ENCODE assay signal across 14 mouse cellular contexts in genomic region chr3:89332013-89332412, GRCm38 (mm10). TPM values are rescaled to one million over a fixed set of nuclear protein-coding genes. Genes with fewer than 3 reads are reported as not detected.
A peak's percentile ranks its signal among the peaks of the same experiment; 100 is the strongest.
DNase-seq lines count a peak whose midpoint lies in the region; ATAC-seq lines count a peak whose summit lies in the region.
"Had no signal": no experiment of that assay in that cellular context is flagged by ENCODE, and none has a peak within 500 bp of the region (broad histone marks: within the 10 kb centered on the region; RNA-seq: fewer than 3 reads in every experiment).

No protein-coding gene starts in this region.

- ATAC-seq in midbrain, embryonic 11.5 days (ENCODE audit: low FRiP score) = no peak
- ATAC-seq in limb, embryonic 15.5 days (ENCODE audit: insufficient number of reproducible peaks, low FRiP score, low TSS enrichment, low read depth) = no peak
- ATAC-seq in CD4-positive, CD25-positive, alpha-beta regulatory T cell, adult 4 months = no peak
- ATAC-seq: inflammation-experienced regulatory T-cells, adult 6 months had no signal

- no peaks in the 10 kb centered on the region for H3K9me3 ChIP-seq in midbrain, embryonic 11.5 days (ENCODE audit: control insufficient read depth, low read length)
- no peaks in the 10 kb centered on the region for H3K9me3 ChIP-seq in midbrain, embryonic 10.5 days (replicated peaks)
- no peaks in the 10 kb centered on the region for H3K9me3 ChIP-seq in limb, embryonic 15.5 days
- H3K9me3 ChIP-seq: heart, embryonic 15.5 days; neural tube, embryonic 12.5 days had no signal

- 31% methylated on average over 10 of the region's 10 CpGs for WGBS in midbrain, embryonic 11.5 days
- 31% methylated on average over 10 of the region's 10 CpGs for WGBS in midbrain, embryonic 10.5 days
- 44% methylated on average over 10 of the region's 10 CpGs for WGBS in limb, embryonic 15.5 days

- H3K4me1 ChIP-seq in midbrain, embryonic 11.5 days (ENCODE audit: control insufficient read depth, insufficient read depth, low read length) = peaks cover 36% of the 10 kb centered on the region
- H3K4me1 ChIP-seq in midbrain, embryonic 10.5 days = peaks cover 79% of the 10 kb centered on the region
- H3K4me1 ChIP-seq in limb, embryonic 15.5 days = peaks cover 52% of the 10 kb centered on the region

- H3K36me3 ChIP-seq in midbrain, embryonic 11.5 days (ENCODE audit: control insufficient read depth, insufficient read depth, low read length) = no peaks in the 10 kb centered on the region
- peaks cover 26% of the 10 kb centered on the region for H3K36me3 ChIP-seq in midbrain, embryonic 10.5 days
- peaks cover 25% of the 10 kb centered on the region for H3K36me3 ChIP-seq in limb, embryonic 15.5 days
- H3K36me3 ChIP-seq: heart, embryonic 15.5 days had no signal

- H3K27ac ChIP-seq in midbrain, embryonic 11.5 days (ENCODE audit: low read depth, low read length) = no peak overlapping the region
- H3K27ac ChIP-seq in midbrain, embryonic 10.5 days (replicated peaks) = no peak overlapping the region
- H3K27ac ChIP-seq in limb, embryonic 15.5 days = peak overlapping the region; percentile 57
- H3K27ac ChIP-seq: heart, embryonic 15.5 days; layer of hippocampus, adult 2 months; neural tube, embryonic 12.5 days had no signal

- no peak overlapping the region for H3K4me3 ChIP-seq in midbrain, embryonic 11.5 days (ENCODE audit: low read depth, low read length)
- H3K4me3 ChIP-seq in midbrain, embryonic 10.5 days = no peak overlapping the region
- H3K4me3 ChIP-seq in limb, embryonic 15.5 days = no peak overlapping the region
- H3K4me3 ChIP-seq: heart, embryonic 15.5 days; layer of hippocampus, adult 2 months; neural tube, embryonic 12.5 days had no signal

- H3K27me3 ChIP-seq in midbrain, embryonic 11.5 days (ENCODE audit: control insufficient read depth, insufficient read depth, low read length) = peaks cover 14% of the 10 kb centered on the region; the same call in 1 of the 2 replicates
- peaks cover 86% of the 10 kb centered on the region for H3K27me3 ChIP-seq in midbrain, embryonic 10.5 days (ENCODE audit: low read depth, poor library complexity, severe bottlenecking)
- H3K27me3 ChIP-seq in limb, embryonic 15.5 days = no peaks in the 10 kb centered on the region
- H3K27me3 ChIP-seq: neural tube, embryonic 12.5 days had no signal

- no peak overlapping the region for H3K4me2 ChIP-seq in midbrain, embryonic 11.5 days
- no peak overlapping the region for H3K4me2 ChIP-seq in limb, embryonic 15.5 days
- H3K4me2 ChIP-seq: heart, embryonic 15.5 days had no signal

- H3K9ac ChIP-seq in midbrain, embryonic 11.5 days (ENCODE audit: low read length) = 0 out of 2 replicates have a peak overlapping the region, but pooled peaks have one; percentile 12
- H3K9ac ChIP-seq in limb, embryonic 15.5 days = no peak overlapping the region
- H3K9ac ChIP-seq: heart, embryonic 15.5 days had no signal

- peak; percentile 25 to 45 for DNase-seq in cerebellum, postnatal 10 days
- DNase-seq in cerebellum, adult 11-12 months = no peak
- peak; percentile 83 for DNase-seq in midbrain, embryonic 11.5 days (ENCODE audit: low spot score, missing footprints)
- no peak for DNase-seq in midbrain, embryonic 10.5 days (ENCODE audit: low spot score)
- no peak for DNase-seq in thymus, postnatal 10 days (ENCODE audit: low spot score in 2 of 2)
- no peak for DNase-seq in adrenal gland, postnatal 25 days

RNA-seq across cellular contexts. Expression of gene Efna4, which starts 5.8 kb away (rescaled TPM):
- 15.3 and 17.5 TPM in 2 replicates for polyA plus RNA-seq in midbrain, embryonic 11.5 days (2014; fragmentation: Nextera tagmentation; extraction: Ambion mirVana)
- 20.5 and 21.9 TPM in 2 replicates for polyA plus RNA-seq in midbrain, embryonic 10.5 days (2016; fragmentation: Nextera tagmentation; extraction: Ambion mirVana)
- polyA plus RNA-seq in limb, embryonic 15.5 days (2015; fragmentation: Nextera tagmentation; extraction: Ambion mirVana) = 30.4 and 34.4 TPM in 2 replicates
- total RNA-seq in adrenal gland, postnatal 25 days (2021) = 1.7 TPM in 1 of 2 replicates, not detected in the other
- not detected for polyA plus RNA-seq in CD4-positive, CD25-positive, alpha-beta regulatory T cell, adult 4 months (2017; shearing (Covaris generic))
- total RNA-seq: liver, adult 2 months; megakaryocyte-erythroid progenitor cell, adult 5-6 weeks had no signal

RNA-seq across cellular contexts. Expression of gene Efna3, which starts 9.2 kb away (rescaled TPM):
- polyA plus RNA-seq in midbrain, embryonic 11.5 days (2014; fragmentation: Nextera tagmentation; extraction: Ambion mirVana) = 4.6 and 6.4 TPM in 2 replicates
- 3.9 and 7.0 TPM in 2 replicates for polyA plus RNA-seq in midbrain, embryonic 10.5 days (2016; fragmentation: Nextera tagmentation; extraction: Ambion mirVana)
- 57.9 and 59.2 TPM in 2 replicates for polyA plus RNA-seq in limb, embryonic 15.5 days (2015; fragmentation: Nextera tagmentation; extraction: Ambion mirVana)
- 0.27 TPM in 1 of 2 replicates, not detected in the other for total RNA-seq in adrenal gland, postnatal 25 days (2021)
- not detected for polyA plus RNA-seq in CD4-positive, CD25-positive, alpha-beta regulatory T cell, adult 4 months (2017; shearing (Covaris generic))
- total RNA-seq: liver, adult 2 months; megakaryocyte-erythroid progenitor cell, adult 5-6 weeks had no signal
- polyA plus RNA-seq: inflammation-experienced regulatory T-cells, adult 6 months; liver, adult 2 months had no signal

RNA-seq across cellular contexts. Expression of gene Adam15, which starts 17.8 kb away (rescaled TPM):
- 17.0 and 18.7 TPM in 2 replicates for polyA plus RNA-seq in midbrain, embryonic 11.5 days (2014; fragmentation: Nextera tagmentation; extraction: Ambion mirVana)
- 30.5 and 34.9 TPM in 2 replicates for polyA plus RNA-seq in midbrain, embryonic 10.5 days (2016; fragmentation: Nextera tagmentation; extraction: Ambion mirVana)
- 94.4 and 106 TPM in 2 replicates for polyA plus RNA-seq in limb, embryonic 15.5 days (2015; fragmentation: Nextera tagmentation; extraction: Ambion mirVana)
- total RNA-seq in adrenal gland, postnatal 25 days (2021) = 50.4 and 65.1 TPM in 2 replicates
- polyA plus RNA-seq in CD4-positive, CD25-positive, alpha-beta regulatory T cell, adult 4 months (2017; shearing (Covaris generic)) = 10 to 100 TPM in 1 of 2 experiments, 1 to 10 TPM in 1; 8.5 to 13.3 TPM

RNA-seq across cellular contexts. Expression of gene Dcst2, which starts 29.8 kb away (rescaled TPM):
- polyA plus RNA-seq in midbrain, embryonic 11.5 days (2014; fragmentation: Nextera tagmentation; extraction: Ambion mirVana) = 0.33 TPM in 1 of 2 replicates, not detected in the other
- 0.11 and 0.12 TPM in 2 replicates for polyA plus RNA-seq in midbrain, embryonic 10.5 days (2016; fragmentation: Nextera tagmentation; extraction: Ambion mirVana)
- 0.20 and 0.23 TPM in 2 replicates for polyA plus RNA-seq in limb, embryonic 15.5 days (2015; fragmentation: Nextera tagmentation; extraction: Ambion mirVana)
- total RNA-seq in adrenal gland, postnatal 25 days (2021) = 0.38 and 0.76 TPM in 2 replicates
- polyA plus RNA-seq in CD4-positive, CD25-positive, alpha-beta regulatory T cell, adult 4 months (2017; shearing (Covaris generic)) = under 1 TPM in 1 of 2 experiments, not detected in 1; 0.42 TPM
- total RNA-seq: liver, adult 2 months; megakaryocyte-erythroid progenitor cell, adult 5-6 weeks had no signal
- polyA plus RNA-seq: heart, embryonic 15.5 days; liver, adult 2 months had no signal

RNA-seq across cellular contexts. Expression of gene Dcst1, which starts 33.0 kb away (rescaled TPM):
- polyA plus RNA-seq in midbrain, embryonic 11.5 days (2014; fragmentation: Nextera tagmentation; extraction: Ambion mirVana) = 0.23 and 0.40 TPM in 2 replicates
- 0.11 and 0.20 TPM in 2 replicates for polyA plus RNA-seq in midbrain, embryonic 10.5 days (2016; fragmentation: Nextera tagmentation; extraction: Ambion mirVana)
- 0.52 and 0.76 TPM in 2 replicates for polyA plus RNA-seq in limb, embryonic 15.5 days (2015; fragmentation: Nextera tagmentation; extraction: Ambion mirVana)
- 0.55 TPM in 1 of 2 replicates, not detected in the other for total RNA-seq in adrenal gland, postnatal 25 days (2021)
- 1 to 10 TPM in 1 of 2 experiments, under 1 TPM in 1; 0.59 to 1.1 TPM for polyA plus RNA-seq in CD4-positive, CD25-positive, alpha-beta regulatory T cell, adult 4 months (2017; shearing (Covaris generic))
- total RNA-seq: layer of hippocampus, adult 2 months; liver, adult 2 months; megakaryocyte-erythroid progenitor cell, adult 5-6 weeks had no signal

Comparison
In these comparisons a context has a peak if more than half of its experiments do, and no peak if none do; other contexts are left out.
1. DNase-seq: peak in cerebellum, postnatal 10 days (2 of 2) and midbrain, embryonic 11.5 days (single experiment); none in cerebellum, adult 11-12 months (single experiment), midbrain, embryonic 10.5 days (single experiment), thymus, postnatal 10 days (0 of 2) and adrenal gland, postnatal 25 days (single experiment).
2. RNA of gene Efna4, which starts 5.8 kb away (polyA plus RNA-seq): 30.4 to 34.4 TPM in limb, embryonic 15.5 days, 20.5 to 21.9 TPM in midbrain, embryonic 10.5 days and 15.3 to 17.5 TPM in midbrain, embryonic 11.5 days; not detected in CD4-positive, CD25-positive, alpha-beta regulatory T cell, adult 4 months; every median in the first group is over 10 times any median in the second.